Mouse (Mus musculus): ENCODE measurements at regions not wholly inside any gene's neighbourhood (a gene's known extent, or its start where the extent isn't known, plus 50 kb on each side); places are given as distances from the start of the nearest gene placed in this dataset.

DNA sequence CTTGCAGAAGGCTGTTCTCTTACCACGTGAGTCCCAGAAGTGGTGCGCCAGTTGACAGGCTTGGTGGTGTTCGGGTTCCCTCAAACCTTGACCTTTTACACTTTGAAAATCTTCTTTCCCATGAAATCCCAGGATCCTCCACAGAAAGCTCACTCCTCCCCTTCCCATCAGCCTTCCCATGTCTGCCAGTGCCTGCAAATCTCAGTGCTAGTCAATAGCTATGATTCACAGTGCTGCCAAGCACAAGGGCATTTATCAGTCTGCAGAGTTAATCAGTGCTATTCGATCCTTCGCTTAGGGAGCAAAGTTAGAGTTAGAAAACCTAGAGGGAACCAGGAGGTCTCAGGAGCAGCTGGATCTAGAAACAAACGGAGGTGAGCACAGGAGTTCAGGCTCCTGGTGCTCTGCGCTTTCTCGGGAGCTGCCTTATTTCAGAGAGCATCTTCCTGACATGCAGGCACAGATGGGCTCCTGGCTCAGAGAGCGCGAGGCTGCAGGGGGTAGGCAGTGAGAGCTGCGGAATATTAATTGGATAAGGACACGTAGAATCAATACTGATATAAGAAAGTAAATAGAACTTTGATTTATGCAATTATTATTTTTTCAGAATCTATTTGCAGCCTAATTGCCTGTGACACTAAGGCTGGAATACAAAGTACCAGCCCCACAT, 190.0 kb upstream of the Tgfbr2 start:
- no peak for TF ChIP-seq CTCF (IDR thresholded peaks at IDR 0.05; ENCODE audit: low read depth, low read length)
- no peak for TF ChIP-seq POLR2A (IDR thresholded peaks at IDR 0.05; ENCODE audit: extremely low read depth, insufficient read depth, low read length)
